9 mouse cellular contexts compared by ENCODE assay signal in genomic region chr9:56795721-56796655, GRCm38 (mm10). TPM values are rescaled to one million over a fixed set of nuclear protein-coding genes. Genes with fewer than 3 reads are reported as not detected.
DNase-seq lines count a peak whose midpoint lies in the region; ATAC-seq and TF ChIP-seq lines count a peak whose summit lies in the region.
"Had no signal": no experiment of that assay in that cellular context is flagged by ENCODE, and none has a peak within 500 bp of the region (broad histone marks: within the 10 kb centered on the region; RNA-seq: fewer than 3 reads in every experiment).

Lingo1 (minus strand) TSS chr9:56796468.

- peak within 1 kb of the TSS; percentile 90 for H3K4me2 ChIP-seq in heart, embryonic 11.5 days
- H3K4me2 ChIP-seq in forebrain, embryonic 11.5 days (ENCODE audit: low read depth, low read length, severe bottlenecking): peak within 1 kb of the TSS; percentile 91
- H3K4me2 ChIP-seq in midbrain, embryonic 11.5 days: peak within 1 kb of the TSS; percentile 91

- no peaks in the 10 kb centered on the region for H3K36me3 ChIP-seq in heart, embryonic 11.5 days (ENCODE audit: control insufficient read depth, insufficient read depth, low read length)
- H3K36me3 ChIP-seq in forebrain, embryonic 11.5 days (ENCODE audit: control insufficient read depth, insufficient read depth, low read length): no peaks in the 10 kb centered on the region
- no peaks in the 10 kb centered on the region for H3K36me3 ChIP-seq in midbrain, embryonic 11.5 days (ENCODE audit: control insufficient read depth, insufficient read depth, low read length)
- no peaks in the 10 kb centered on the region for H3K36me3 ChIP-seq in testis, adult 2 months (ENCODE audit: control insufficient read depth, insufficient read depth, low read length)

- peaks cover 80% of the 10 kb centered on the region for H3K27me3 ChIP-seq in heart, embryonic 11.5 days (ENCODE audit: control insufficient read depth, insufficient read depth, low read length)
- H3K27me3 ChIP-seq in forebrain, embryonic 11.5 days (ENCODE audit: control insufficient read depth, insufficient read depth, low read length): peaks cover 52% of the 10 kb centered on the region
- H3K27me3 ChIP-seq in midbrain, embryonic 11.5 days (ENCODE audit: control insufficient read depth, insufficient read depth, low read length): peaks cover 46% of the 10 kb centered on the region
- no peaks in the 10 kb centered on the region; the same call in 1 of the 2 replicates for H3K27me3 ChIP-seq in testis, adult 2 months (ENCODE audit: control insufficient read depth, insufficient read depth, low read length)

- no peak for ATAC-seq in heart, embryonic 11.5 days (replicated peaks; ENCODE audit: insufficient number of reproducible peaks, low FRiP score, low TSS enrichment)
- 0 out of 2 replicates have a peak, but pooled peaks have one; percentile 58 for ATAC-seq in forebrain, embryonic 11.5 days (replicated peaks; ENCODE audit: low FRiP score)
- ATAC-seq in midbrain, embryonic 11.5 days (ENCODE audit: low FRiP score): peak; percentile 76

- no peaks in the 10 kb centered on the region for H3K9me3 ChIP-seq in heart, embryonic 11.5 days (replicated peaks; ENCODE audit: control insufficient read depth, low read length)
- H3K9me3 ChIP-seq in forebrain, embryonic 11.5 days (ENCODE audit: control insufficient read depth, low read length): no peaks in the 10 kb centered on the region
- H3K9me3 ChIP-seq in midbrain, embryonic 11.5 days (ENCODE audit: control insufficient read depth, low read length): no peaks in the 10 kb centered on the region

- peak within 1 kb of the TSS; percentile 59 for H3K4me3 ChIP-seq in heart, embryonic 11.5 days (ENCODE audit: low read depth, low read length)
- H3K4me3 ChIP-seq in forebrain, embryonic 11.5 days (ENCODE audit: low read depth, low read length): peak within 1 kb of the TSS; percentile 42
- H3K4me3 ChIP-seq in layer of hippocampus, adult 2 months: peak within 1 kb of the TSS; percentile 69
- peak within 1 kb of the TSS; percentile 47 for H3K4me3 ChIP-seq in midbrain, embryonic 11.5 days (ENCODE audit: low read depth, low read length)
- peak within 1 kb of the TSS; percentile 54 for H3K4me3 ChIP-seq in testis, adult 2 months (ENCODE audit: control insufficient read depth, low read depth, low read length)

- H3K4me1 ChIP-seq in heart, embryonic 11.5 days (ENCODE audit: control insufficient read depth, insufficient read depth, low read length): peaks cover 12% of the 10 kb centered on the region
- peaks cover 7% of the 10 kb centered on the region; the same call in 1 of the 2 replicates for H3K4me1 ChIP-seq in forebrain, embryonic 11.5 days (replicated peaks; ENCODE audit: control insufficient read depth, insufficient read depth, low read length)
- H3K4me1 ChIP-seq in midbrain, embryonic 11.5 days (ENCODE audit: control insufficient read depth, insufficient read depth, low read length): peaks cover 9% of the 10 kb centered on the region
- peaks cover 10% of the 10 kb centered on the region for H3K4me1 ChIP-seq in testis, adult 2 months (ENCODE audit: control insufficient read depth, insufficient read depth, low read length)

- H3K27ac ChIP-seq in heart, embryonic 11.5 days (ENCODE audit: low read depth, low read length): no peak within 1 kb of the TSS
- no peak within 1 kb of the TSS for H3K27ac ChIP-seq in forebrain, embryonic 11.5 days (ENCODE audit: low read depth, low read length)
- H3K27ac ChIP-seq in layer of hippocampus, adult 2 months: peak within 1 kb of the TSS; percentile 95
- no peak within 1 kb of the TSS for H3K27ac ChIP-seq in midbrain, embryonic 11.5 days (ENCODE audit: low read depth, low read length)
- no peak within 1 kb of the TSS for H3K27ac ChIP-seq in testis, adult 2 months (ENCODE audit: control insufficient read depth, insufficient read depth, low read depth, low read length)

- TF ChIP-seq CTCF in layer of hippocampus, adult 2 months (conservative IDR thresholded peaks at IDR 0.05): no peak
- TF ChIP-seq CTCF in testis, adult 2 months (IDR thresholded peaks at IDR 0.05; ENCODE audit: control insufficient read depth, insufficient read depth, insufficient replicate concordance, low read depth, low read length): no peak

- TF ChIP-seq POLR2A in testis, adult 2 months (IDR thresholded peaks at IDR 0.05; ENCODE audit: control insufficient read depth, low read depth, low read length): no peak

- WGBS in heart, embryonic 11.5 days (ENCODE audit: insufficient replicate concordance): under 1% methylated on average over 81 of the region's 88 CpGs
- WGBS in forebrain, embryonic 11.5 days: under 1% methylated on average over 76 of the region's 88 CpGs
- WGBS in midbrain, embryonic 11.5 days: under 1% methylated on average over 62 of the region's 88 CpGs

- peak within 1 kb of the TSS; percentile 43; the same call in 1 of the 2 replicates for H3K9ac ChIP-seq in heart, embryonic 11.5 days (ENCODE audit: low read depth, low read length)
- H3K9ac ChIP-seq in forebrain, embryonic 11.5 days (ENCODE audit: low read length): peak within 1 kb of the TSS; percentile 35
- peak within 1 kb of the TSS; percentile 49 for H3K9ac ChIP-seq in midbrain, embryonic 11.5 days (ENCODE audit: low read length)

- DNase-seq in heart, adult 8-10 months (ENCODE audit: low spot score): no peak
- DNase-seq in brain, adult 2 months (ENCODE audit: low read depth, low spot score): peak; percentile 88
- DNase-seq in forebrain, embryonic 11.5 days (ENCODE audit: low spot score): peak; percentile 67
- peak; percentile 77 to 81 for DNase-seq in layer of hippocampus, adult 2 months (ENCODE audit: low spot score in 2 of 2)
- peak; percentile 95 for DNase-seq in midbrain, embryonic 11.5 days (ENCODE audit: low spot score, missing footprints)
- DNase-seq in adipocyte (ENCODE audit: low spot score): no peak

RNA-seq across cellular contexts. Expression of gene Lingo1, which starts in this region (rescaled TPM):
- polyA plus RNA-seq in heart, embryonic 11.5 days (2014; fragmentation: Nextera tagmentation; extraction: Ambion mirVana): 2.2 and 2.4 TPM in 2 replicates
- 1 to 10 TPM; 1.0 to 1.7 (median 1.2) TPM for total RNA-seq in heart, adult 8-10 months (2022)
- polyA plus RNA-seq in forebrain, embryonic 11.5 days (2014; fragmentation: Nextera tagmentation; extraction: Ambion mirVana): 2.5 and 3.2 TPM in 2 replicates
- total RNA-seq in layer of hippocampus, adult 2 months (2021): 100 to 1,000 TPM; 249 to 268 TPM
- 4.3 and 5.7 TPM in 2 replicates for polyA plus RNA-seq in midbrain, embryonic 11.5 days (2014; fragmentation: Nextera tagmentation; extraction: Ambion mirVana)
- polyA plus RNA-seq in testis, adult 2 months (2012; rRNA removed): 6.8 and 7.3 TPM in 2 replicates
- total RNA-seq: CH12.LX had no signal

Comparison
In these comparisons a context has a peak if more than half of its experiments do, and no peak if none do; other contexts are left out.
1. RNA of gene Lingo1 (total RNA-seq): 249 to 268 TPM in layer of hippocampus, adult 2 months; 1.0 to 1.7 TPM in heart, adult 8-10 months; every median in the first group is over 10 times any median in the second.
2. DNase-seq: peak in brain, adult 2 months (single experiment), forebrain, embryonic 11.5 days (single experiment), layer of hippocampus, adult 2 months (2 of 2) and midbrain, embryonic 11.5 days (single experiment); none in heart, adult 8-10 months (single experiment) and adipocyte (single experiment).
3. Peak in every context shown above with its lines, with median percentiles within 50 percentile points of each other: H3K4me2 ChIP-seq, H3K4me3 ChIP-seq and H3K9ac ChIP-seq.